Mouse (Mus musculus) adrenal gland (tissue): ENCODE data around the gene Btn2a2.

Experiments used
- intact Hi-C: fragments of 180-260 bp; cut with DNase I; formaldehyde crosslinking; loops from one replicate; pipeline ENCODE4 v1.15.1; 2025

Gene Btn2a2

GRCm38 (mm10) chr13:23523976-23524375 lies 35.3 kb upstream of the Btn2a2 start:
- intact Hi-C loops = no loop called here

GRCm38 (mm10) chr13:23521703-23522102 lies 33.0 kb upstream of the Btn2a2 start:
- intact Hi-C loops = no loop called here

GRCm38 (mm10) chr13:23519416-23519815 lies 30.8 kb upstream of the Btn2a2 start:
- intact Hi-C loops = loop anchor here (2.0 to 5.0 kb wide), 2 partner anchors 1502 to 1579 kb away; no protein-coding TSS in a partner anchor

- intact Hi-C loops = loop anchor here (2.0 to 5.0 kb wide), 2 partner anchors 1502 to 1578 kb away; no protein-coding TSS in a partner anchor
Observed at GRCm38 (mm10) chr13:23518885-23519284, 30.2 kb upstream of the Btn2a2 start.

GRCm38 (mm10) chr13:23518295-23518603 lies 29.6 kb upstream of the Btn2a2 start:
- intact Hi-C loops = loop anchor here (2.0 to 5.0 kb wide), 2 partner anchors 1501 to 1577 kb away; no protein-coding TSS in a partner anchor

- intact Hi-C loops = loop anchor here (2.0 to 5.0 kb wide), 4 partner anchors 71 to 1577 kb away; no protein-coding TSS in a partner anchor
Observed at GRCm38 (mm10) chr13:23517603-23518294, 29.1 kb upstream of the Btn2a2 start.

GRCm38 (mm10) chr13:23516822-23517602 lies 28.4 kb upstream of the Btn2a2 start:
- intact Hi-C loops = loop anchor here (2.0 to 5.0 kb wide), 3 partner anchors 70 to 1500 kb away; no protein-coding TSS in a partner anchor

- intact Hi-C loops = loop anchor here (2.0 to 5.0 kb wide), 3 partner anchors 69 to 1499 kb away; no protein-coding TSS in a partner anchor
Observed at GRCm38 (mm10) chr13:23515826-23516620, 27.4 kb upstream of the Btn2a2 start.

- intact Hi-C loops = loop anchor here (5.0 kb wide), 1 partner anchor 1498 kb away; no protein-coding TSS in a partner anchor
Observed at GRCm38 (mm10) chr13:23515281-23515680, 26.6 kb upstream of the Btn2a2 start.

GRCm38 (mm10) chr13:23513517-23513916 lies 24.9 kb upstream of the Btn2a2 start:
- intact Hi-C loops = no loop called here

- intact Hi-C loops = no loop called here
Observed at GRCm38 (mm10) chr13:23510127-23510526, 21.5 kb upstream of the Btn2a2 start.

GRCm38 (mm10) chr13:23506819-23507515 lies 18.3 kb upstream of the Btn2a2 start:
- intact Hi-C loops = no loop called here

- intact Hi-C loops = no loop called here
Observed at GRCm38 (mm10) chr13:23506351-23506750, 17.7 kb upstream of the Btn2a2 start.

- intact Hi-C loops = no loop called here
Observed at GRCm38 (mm10) chr13:23505662-23506345, 17.1 kb upstream of the Btn2a2 start.

GRCm38 (mm10) chr13:23503797-23504196 lies 15.1 kb upstream of the Btn2a2 start:
- intact Hi-C loops = no loop called here

- intact Hi-C loops = no loop called here
Observed at GRCm38 (mm10) chr13:23502916-23503315, 14.3 kb upstream of the Btn2a2 start.

- intact Hi-C loops = no loop called here
Observed at GRCm38 (mm10) chr13:23502031-23502567, 13.4 kb upstream of the Btn2a2 start.

- intact Hi-C loops = no loop called here
Observed at GRCm38 (mm10) chr13:23501511-23501910, 12.9 kb upstream of the Btn2a2 start.

- intact Hi-C loops = no loop called here
Observed at GRCm38 (mm10) chr13:23500424-23501200, 12.0 kb upstream of the Btn2a2 start.
